Mouse (Mus musculus): Measurements from ENCODE around the gene Fbxo31. TPM values are rescaled to one million over a fixed set of nuclear protein-coding genes. Genes with fewer than 3 reads are reported as not detected.

Gene Fbxo31
- polyA plus RNA-seq, 1 experiment from 2014 or later: 39.6 TPM

Other genes starting within 250 kb of the Fbxo31 start
- gene 1700018B08Rik, start 34.5 kb downstream of the Fbxo31 start, polyA plus RNA-seq (2015; fragmentation: Nextera tagmentation; extraction: Ambion mirVana): not detected in 2 replicates
- 349 and 352 TPM in 2 replicates for gene Map1lc3b, start 11.6 kb upstream of the Fbxo31 start, polyA plus RNA-seq (2015; fragmentation: Nextera tagmentation; extraction: Ambion mirVana)
- 21.6 and 23.9 TPM in 2 replicates for gene Zcchc14, start 74.1 kb upstream of the Fbxo31 start, polyA plus RNA-seq (2015; fragmentation: Nextera tagmentation; extraction: Ambion mirVana)
- gene Jph3, start 150.8 kb upstream of the Fbxo31 start, polyA plus RNA-seq (2015; fragmentation: Nextera tagmentation; extraction: Ambion mirVana): 108 and 125 TPM in 2 replicates

All from hindbrain, embryonic 15.5 days (tissue).